Mouse (Mus musculus) heart, postnatal 0 days (tissue): ENCODE measurements around the gene Hlcs.

Experiments
- CTCF ChIP-seq: IDR thresholded peaks from 2 replicates; pipeline ENCODE4 v1.5.1; 2016; ENCODE audit warnings: antibody characterized with exemption, control low read depth, low read depth
- EP300 ChIP-seq: IDR thresholded peaks from 2 replicates; pipeline ENCODE4 v1.6.1; 2016; ENCODE audit warnings: antibody characterized with exemption, low read depth

DNA sequence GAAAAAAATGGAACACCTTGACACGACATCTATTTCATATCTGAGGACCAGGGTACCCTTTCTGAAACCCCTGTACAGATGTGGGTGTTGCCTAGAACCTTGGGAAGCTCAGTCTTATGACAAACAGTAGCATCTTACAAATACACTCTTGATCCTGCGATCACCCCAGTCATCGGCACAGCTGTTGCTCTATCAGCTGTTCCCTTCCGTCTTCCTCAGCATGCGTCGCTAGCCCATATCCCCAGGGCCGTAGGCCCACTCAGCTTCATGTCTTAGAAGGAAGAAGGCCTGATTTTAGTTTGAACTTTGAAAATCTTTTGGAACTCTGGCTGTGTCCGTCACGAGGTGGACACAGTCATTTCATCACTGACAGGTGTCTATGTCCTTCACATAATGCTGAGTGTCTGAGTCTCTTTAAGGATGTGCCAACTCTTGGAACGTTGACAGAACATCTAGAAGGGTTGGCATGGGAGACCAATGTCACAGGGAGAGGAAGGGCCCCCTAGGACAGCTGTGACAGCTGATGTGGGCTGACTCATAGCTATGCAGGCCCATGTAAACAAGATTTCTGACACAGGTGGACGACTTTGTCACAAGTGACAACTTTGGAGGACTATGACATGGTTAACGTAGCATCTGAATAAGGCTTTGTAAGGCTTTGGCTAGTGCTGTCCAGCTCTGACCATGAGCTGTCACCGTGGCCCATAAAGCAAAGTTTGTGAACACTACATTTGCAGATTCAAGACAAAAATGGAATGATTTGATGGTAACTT, 47.4 kb upstream of the Hlcs start:
- TF ChIP-seq CTCF: no peak
- TF ChIP-seq EP300: no peak
